Mouse (Mus musculus): ENCODE measurements around the gene Cdc42bpa. TPM values are rescaled to one million over a fixed set of nuclear protein-coding genes. Genes with fewer than 3 reads are reported as not detected.

Gene Cdc42bpa
- polyA plus RNA-seq, 1 experiment from 2014 or later, result 30.3 TPM

- Histone ChIP-seq H3K36me3 (ENCODE audit: control insufficient read depth, insufficient read depth, low read length) (peaks cover 26% of the 10 kb centered on the region; the same call in 1 of the 2 replicates), H3K4me3 (ENCODE audit: low read depth, low read length) (no peak overlapping the region), H3K4me1 (ENCODE audit: control insufficient read depth, insufficient read depth, low read length) (no peaks in the 10 kb centered on the region), H3K9ac (ENCODE audit: low read depth, low read length) (no peak overlapping the region), H3K9me3 (replicated peaks; ENCODE audit: control insufficient read depth, low read length, poor library complexity, severe bottlenecking) (no peaks in the 10 kb centered on the region), H3K27ac (ENCODE audit: low read length) (no peak overlapping the region), H3K27me3 (ENCODE audit: control insufficient read depth, insufficient read depth, low read depth, low read length) (no peaks in the 10 kb centered on the region), H3K4me2 (ENCODE audit: low read length) (no peak overlapping the region)
- 89% methylated on average over 2 of the region's 2 CpGs for WGBS
- ATAC-seq, result no peak
These were observed 200.3 kb downstream of the Cdc42bpa start for GRCm38 (mm10) chr1:180160545-180160944.

- no peaks in the 10 kb centered on the region for H3K9me3 ChIP-seq (replicated peaks; ENCODE audit: control insufficient read depth, low read length, poor library complexity, severe bottlenecking)
- H3K9ac ChIP-seq (ENCODE audit: low read depth, low read length), result no peak overlapping the region
- no peaks in the 10 kb centered on the region for H3K27me3 ChIP-seq (ENCODE audit: control insufficient read depth, insufficient read depth, low read depth, low read length)
- H3K36me3 ChIP-seq (ENCODE audit: control insufficient read depth, insufficient read depth, low read length), result peaks cover 28% of the 10 kb centered on the region; the same call in 1 of the 2 replicates
- 72% methylated on average over 3 of the region's 3 CpGs for WGBS
- no peaks in the 10 kb centered on the region for H3K4me1 ChIP-seq (ENCODE audit: control insufficient read depth, insufficient read depth, low read length)
- no peak overlapping the region for H3K27ac ChIP-seq (ENCODE audit: low read length)
- no peak overlapping the region for H3K4me3 ChIP-seq (ENCODE audit: low read depth, low read length)
- no peak for ATAC-seq
- no peak overlapping the region for H3K4me2 ChIP-seq (ENCODE audit: low read length)
These were observed 200.9 kb downstream of the Cdc42bpa start for GRCm38 (mm10) chr1:180161160-180161559.

- H3K4me3 ChIP-seq (ENCODE audit: low read depth, low read length), result no peak overlapping the region
- no peak overlapping the region for H3K4me2 ChIP-seq (ENCODE audit: low read length)
- no peaks in the 10 kb centered on the region for H3K4me1 ChIP-seq (ENCODE audit: control insufficient read depth, insufficient read depth, low read length)
- WGBS, result 86% methylated on average over 20 of the region's 20 CpGs
- peaks cover 28% of the 10 kb centered on the region; the same call in 1 of the 2 replicates for H3K36me3 ChIP-seq (ENCODE audit: control insufficient read depth, insufficient read depth, low read length)
- ATAC-seq, result no peak
- H3K27me3 ChIP-seq (ENCODE audit: control insufficient read depth, insufficient read depth, low read depth, low read length), result no peaks in the 10 kb centered on the region
- H3K27ac ChIP-seq (ENCODE audit: low read length), result no peak overlapping the region
- no peaks in the 10 kb centered on the region for H3K9me3 ChIP-seq (replicated peaks; ENCODE audit: control insufficient read depth, low read length, poor library complexity, severe bottlenecking)
- no peak overlapping the region for H3K9ac ChIP-seq (ENCODE audit: low read depth, low read length)
These were observed 201.5 kb downstream of the Cdc42bpa start for GRCm38 (mm10) chr1:180161566-180162355.

- H3K36me3 ChIP-seq (ENCODE audit: control insufficient read depth, insufficient read depth, low read length), result peaks cover 28% of the 10 kb centered on the region; the same call in 1 of the 2 replicates
- H3K4me3 ChIP-seq (ENCODE audit: low read depth, low read length), result no peak overlapping the region
- H3K9me3 ChIP-seq (replicated peaks; ENCODE audit: control insufficient read depth, low read length, poor library complexity, severe bottlenecking), result no peaks in the 10 kb centered on the region
- no peak overlapping the region for H3K27ac ChIP-seq (ENCODE audit: low read length)
- 83% methylated on average over 7 of the region's 7 CpGs for WGBS
- H3K4me2 ChIP-seq (ENCODE audit: low read length), result no peak overlapping the region
- H3K4me1 ChIP-seq (ENCODE audit: control insufficient read depth, insufficient read depth, low read length), result no peaks in the 10 kb centered on the region
- no peak for ATAC-seq
- H3K27me3 ChIP-seq (ENCODE audit: control insufficient read depth, insufficient read depth, low read depth, low read length), result no peaks in the 10 kb centered on the region
- H3K9ac ChIP-seq (ENCODE audit: low read depth, low read length), result no peak overlapping the region
These were observed 202.7 kb downstream of the Cdc42bpa start for GRCm38 (mm10) chr1:180162986-180163385.

- H3K27me3 ChIP-seq (ENCODE audit: control insufficient read depth, insufficient read depth, low read depth, low read length), result no peaks in the 10 kb centered on the region
- no peak for ATAC-seq
- H3K36me3 ChIP-seq (ENCODE audit: control insufficient read depth, insufficient read depth, low read length), result peaks cover 14% of the 10 kb centered on the region; the same call in 1 of the 2 replicates
- no peak overlapping the region for H3K4me2 ChIP-seq (ENCODE audit: low read length)
- no peak overlapping the region for H3K9ac ChIP-seq (ENCODE audit: low read depth, low read length)
- H3K4me1 ChIP-seq (ENCODE audit: control insufficient read depth, insufficient read depth, low read length), result no peaks in the 10 kb centered on the region
- H3K4me3 ChIP-seq (ENCODE audit: low read depth, low read length), result no peak overlapping the region
- 84% methylated on average over 5 of the region's 5 CpGs for WGBS
- H3K9me3 ChIP-seq (replicated peaks; ENCODE audit: control insufficient read depth, low read length, poor library complexity, severe bottlenecking), result no peaks in the 10 kb centered on the region
- no peak overlapping the region for H3K27ac ChIP-seq (ENCODE audit: low read length)
These were observed 206.3 kb downstream of the Cdc42bpa start for GRCm38 (mm10) chr1:180166533-180166932.

- H3K9me3 ChIP-seq (replicated peaks; ENCODE audit: control insufficient read depth, low read length, poor library complexity, severe bottlenecking), result no peaks in the 10 kb centered on the region
- no peak overlapping the region for H3K4me3 ChIP-seq (ENCODE audit: low read depth, low read length)
- no peak overlapping the region for H3K9ac ChIP-seq (ENCODE audit: low read depth, low read length)
- H3K4me1 ChIP-seq (ENCODE audit: control insufficient read depth, insufficient read depth, low read length), result no peaks in the 10 kb centered on the region
- no peak overlapping the region for H3K4me2 ChIP-seq (ENCODE audit: low read length)
- no peak for ATAC-seq
- no peaks in the 10 kb centered on the region for H3K27me3 ChIP-seq (ENCODE audit: control insufficient read depth, insufficient read depth, low read depth, low read length)
- 0 out of 2 replicates have a peak, but pooled peaks cover 4% of the 10 kb centered on the region for H3K36me3 ChIP-seq (ENCODE audit: control insufficient read depth, insufficient read depth, low read length)
- WGBS, result over 99% methylated on average over 6 of the region's 6 CpGs
- no peak overlapping the region for H3K27ac ChIP-seq (ENCODE audit: low read length)
These were observed 208.0 kb downstream of the Cdc42bpa start for GRCm38 (mm10) chr1:180168294-180168693.

- Histone ChIP-seq H3K27me3 (ENCODE audit: control insufficient read depth, insufficient read depth, low read depth, low read length) (no peaks in the 10 kb centered on the region), H3K4me1 (ENCODE audit: control insufficient read depth, insufficient read depth, low read length) (no peaks in the 10 kb centered on the region), H3K4me3 (ENCODE audit: low read depth, low read length) (no peak overlapping the region), H3K27ac (ENCODE audit: low read length) (no peak overlapping the region), H3K9ac (ENCODE audit: low read depth, low read length) (no peak overlapping the region), H3K9me3 (replicated peaks; ENCODE audit: control insufficient read depth, low read length, poor library complexity, severe bottlenecking) (no peaks in the 10 kb centered on the region), H3K36me3 (ENCODE audit: control insufficient read depth, insufficient read depth, low read length) (0 out of 2 replicates have a peak, but pooled peaks cover 3% of the 10 kb centered on the region), H3K4me2 (ENCODE audit: low read length) (no peak overlapping the region)
- 87% methylated on average over 7 of the region's 7 CpGs for WGBS
- no peak for ATAC-seq
These were observed 208.9 kb downstream of the Cdc42bpa start for GRCm38 (mm10) chr1:180169161-180169560.

GRCm38 (mm10) chr1:180170071-180170470 lies 209.8 kb downstream of the Cdc42bpa start:
- Histone ChIP-seq H3K4me3 (ENCODE audit: low read depth, low read length) (no peak overlapping the region), H3K27ac (ENCODE audit: low read length) (no peak overlapping the region), H3K27me3 (ENCODE audit: control insufficient read depth, insufficient read depth, low read depth, low read length) (no peaks in the 10 kb centered on the region), H3K36me3 (ENCODE audit: control insufficient read depth, insufficient read depth, low read length) (0 out of 2 replicates have a peak, but pooled peaks cover 3% of the 10 kb centered on the region), H3K9ac (ENCODE audit: low read depth, low read length) (no peak overlapping the region), H3K4me1 (ENCODE audit: control insufficient read depth, insufficient read depth, low read length) (no peaks in the 10 kb centered on the region), H3K9me3 (replicated peaks; ENCODE audit: control insufficient read depth, low read length, poor library complexity, severe bottlenecking) (no peaks in the 10 kb centered on the region), H3K4me2 (ENCODE audit: low read length) (no peak overlapping the region)
- WGBS, result 94% methylated on average over 8 of the region's 8 CpGs
- no peak for ATAC-seq

- Histone ChIP-seq H3K4me1 (ENCODE audit: control insufficient read depth, insufficient read depth, low read length) (no peaks in the 10 kb centered on the region), H3K27me3 (ENCODE audit: control insufficient read depth, insufficient read depth, low read depth, low read length) (no peaks in the 10 kb centered on the region), H3K4me2 (ENCODE audit: low read length) (no peak overlapping the region), H3K27ac (ENCODE audit: low read length) (no peak overlapping the region), H3K36me3 (ENCODE audit: control insufficient read depth, insufficient read depth, low read length) (no peaks in the 10 kb centered on the region), H3K9me3 (replicated peaks; ENCODE audit: control insufficient read depth, low read length, poor library complexity, severe bottlenecking) (no peaks in the 10 kb centered on the region), H3K4me3 (ENCODE audit: low read depth, low read length) (no peak overlapping the region), H3K9ac (ENCODE audit: low read depth, low read length) (no peak overlapping the region)
- ATAC-seq, result no peak
- 75% methylated on average over 2 of the region's 2 CpGs for WGBS
These were observed 211.6 kb downstream of the Cdc42bpa start for GRCm38 (mm10) chr1:180171883-180172282.
